Mouse (Mus musculus): ENCODE data around the gene Syt7. TPM values are rescaled to one million over a fixed set of nuclear protein-coding genes. Genes with fewer than 3 reads are reported as not detected.

Syt7 gene
- polyA plus RNA-seq, 1 experiment from 2014 or later: 7.6 TPM

GRCm38 (mm10) chr19:10427431-10427830, 38.5 kb downstream of the Syt7 start:
- Histone ChIP-seq H3K9ac (no peak overlapping the region), H3K9me3 (replicated peaks) (no peaks in the 10 kb centered on the region), H3K4me1 (peaks cover 23% of the 10 kb centered on the region), H3K4me3 (no peak overlapping the region), H3K27ac (no peak overlapping the region), H3K36me3 (no peaks in the 10 kb centered on the region), H3K27me3 (peaks cover 16% of the 10 kb centered on the region; the same call in 1 of the 2 replicates), H3K4me2 (replicated peaks) (no peak overlapping the region)
- 79% methylated on average over 9 of the region's 9 CpGs for WGBS
- ATAC-seq (ENCODE audit: low FRiP score): no peak

GRCm38 (mm10) chr19:10429371-10429770, 40.5 kb downstream of the Syt7 start:
- H3K4me2 ChIP-seq (replicated peaks): no peak overlapping the region
- H3K27ac ChIP-seq: no peak overlapping the region
- H3K9me3 ChIP-seq (replicated peaks): no peaks in the 10 kb centered on the region
- no peak overlapping the region for H3K4me3 ChIP-seq
- peaks cover 7% of the 10 kb centered on the region; the same call in 1 of the 2 replicates for H3K27me3 ChIP-seq
- H3K36me3 ChIP-seq: no peaks in the 10 kb centered on the region
- ATAC-seq (ENCODE audit: low FRiP score): no peak
- H3K9ac ChIP-seq: no peak overlapping the region
- WGBS: 84% methylated on average over 8 of the region's 8 CpGs
- H3K4me1 ChIP-seq: peaks cover 16% of the 10 kb centered on the region

GRCm38 (mm10) chr19:10431410-10431809, 42.5 kb downstream of the Syt7 start:
- H3K9ac ChIP-seq: no peak overlapping the region
- no peaks in the 10 kb centered on the region for H3K9me3 ChIP-seq (replicated peaks)
- H3K4me1 ChIP-seq: peaks cover 5% of the 10 kb centered on the region
- H3K27me3 ChIP-seq: 0 out of 2 replicates have a peak, but pooled peaks cover 5% of the 10 kb centered on the region
- no peak overlapping the region for H3K4me2 ChIP-seq (replicated peaks)
- H3K36me3 ChIP-seq: no peaks in the 10 kb centered on the region
- 46% methylated on average over 3 of the region's 3 CpGs for WGBS
- ATAC-seq (ENCODE audit: low FRiP score): no peak
- no peak overlapping the region for H3K27ac ChIP-seq
- H3K4me3 ChIP-seq: no peak overlapping the region

GRCm38 (mm10) chr19:10431841-10432240, 43.0 kb downstream of the Syt7 start:
- no peak overlapping the region for H3K4me2 ChIP-seq (replicated peaks)
- H3K27me3 ChIP-seq: 0 out of 2 replicates have a peak, but pooled peaks cover 3% of the 10 kb centered on the region
- peaks cover 3% of the 10 kb centered on the region; the same call in 1 of the 2 replicates for H3K4me1 ChIP-seq
- H3K27ac ChIP-seq: no peak overlapping the region
- H3K9me3 ChIP-seq (replicated peaks): no peaks in the 10 kb centered on the region
- 58% methylated on average over 4 of the region's 4 CpGs for WGBS
- no peak overlapping the region for H3K9ac ChIP-seq
- H3K4me3 ChIP-seq: no peak overlapping the region
- no peak for ATAC-seq (ENCODE audit: low FRiP score)
- H3K36me3 ChIP-seq: no peaks in the 10 kb centered on the region

- Histone ChIP-seq H3K36me3 (no peaks in the 10 kb centered on the region), H3K9me3 (replicated peaks) (no peaks in the 10 kb centered on the region), H3K4me3 (no peak overlapping the region), H3K4me2 (replicated peaks) (no peak overlapping the region), H3K27me3 (no peaks in the 10 kb centered on the region), H3K9ac (no peak overlapping the region), H3K27ac (no peak overlapping the region), H3K4me1 (no peaks in the 10 kb centered on the region)
- ATAC-seq (ENCODE audit: low FRiP score): no peak
- WGBS: 78% methylated on average over 7 of the region's 7 CpGs
Observed at GRCm38 (mm10) chr19:10433225-10433624, 44.3 kb downstream of the Syt7 start.

- Histone ChIP-seq H3K27me3 (no peaks in the 10 kb centered on the region), H3K9me3 (replicated peaks) (no peaks in the 10 kb centered on the region), H3K4me3 (no peak overlapping the region), H3K9ac (no peak overlapping the region), H3K36me3 (0 out of 2 replicates have a peak, but pooled peaks cover under 1% of the 10 kb centered on the region), H3K4me1 (no peaks in the 10 kb centered on the region), H3K27ac (no peak overlapping the region), H3K4me2 (replicated peaks) (no peak overlapping the region)
- no peak for ATAC-seq (ENCODE audit: low FRiP score)
- WGBS: 75% methylated on average over 9 of the region's 9 CpGs
Observed at GRCm38 (mm10) chr19:10433879-10434540, 45.1 kb downstream of the Syt7 start.

GRCm38 (mm10) chr19:10434927-10435326, 46.0 kb downstream of the Syt7 start:
- Histone ChIP-seq H3K9ac (no peak overlapping the region), H3K4me3 (no peak overlapping the region), H3K4me1 (no peaks in the 10 kb centered on the region), H3K27ac (no peak overlapping the region), H3K4me2 (replicated peaks) (no peak overlapping the region), H3K9me3 (replicated peaks) (no peaks in the 10 kb centered on the region), H3K36me3 (0 out of 2 replicates have a peak, but pooled peaks cover 4% of the 10 kb centered on the region), H3K27me3 (no peaks in the 10 kb centered on the region)
- no peak for ATAC-seq (ENCODE audit: low FRiP score)
- WGBS: 83% methylated on average over 6 of the region's 6 CpGs

GRCm38 (mm10) chr19:10435908-10436307, 47.0 kb downstream of the Syt7 start:
- Histone ChIP-seq H3K4me1 (no peaks in the 10 kb centered on the region), H3K27ac (no peak overlapping the region), H3K9ac (no peak overlapping the region), H3K4me2 (replicated peaks) (no peak overlapping the region), H3K4me3 (no peak overlapping the region), H3K9me3 (replicated peaks) (no peaks in the 10 kb centered on the region), H3K36me3 (0 out of 2 replicates have a peak, but pooled peaks cover 4% of the 10 kb centered on the region), H3K27me3 (no peaks in the 10 kb centered on the region)
- WGBS: 34% methylated on average over 3 of the region's 3 CpGs
- ATAC-seq (ENCODE audit: low FRiP score): peak; percentile 24; the same call in 1 of the 2 replicates

GRCm38 (mm10) chr19:10436726-10437125, 47.8 kb downstream of the Syt7 start:
- ATAC-seq (ENCODE audit: low FRiP score): no peak
- Histone ChIP-seq H3K4me2 (replicated peaks) (no peak overlapping the region), H3K27ac (no peak overlapping the region), H3K4me1 (no peaks in the 10 kb centered on the region), H3K36me3 (0 out of 2 replicates have a peak, but pooled peaks cover 4% of the 10 kb centered on the region), H3K9ac (no peak overlapping the region), H3K9me3 (replicated peaks) (no peaks in the 10 kb centered on the region), H3K27me3 (no peaks in the 10 kb centered on the region), H3K4me3 (no peak overlapping the region)
- 64% methylated on average over 1 of the region's 1 CpGs for WGBS

GRCm38 (mm10) chr19:10437521-10437920, 48.6 kb downstream of the Syt7 start:
- no peak for ATAC-seq (ENCODE audit: low FRiP score)

GRCm38 (mm10) chr19:10444685-10445369, 55.9 kb downstream of the Syt7 start:
- H3K4me1 ChIP-seq: no peaks in the 10 kb centered on the region
- no peak overlapping the region for H3K4me3 ChIP-seq
- H3K4me2 ChIP-seq (replicated peaks): no peak overlapping the region
- 0 out of 2 replicates have a peak, but pooled peaks cover 11% of the 10 kb centered on the region for H3K36me3 ChIP-seq
- WGBS: 92% methylated on average over 15 of the region's 15 CpGs
- no peak for ATAC-seq (ENCODE audit: low FRiP score)
- H3K9me3 ChIP-seq (replicated peaks): 0 out of 2 replicates have a peak, but pooled peaks cover 3% of the 10 kb centered on the region
- no peak overlapping the region for H3K9ac ChIP-seq
- H3K27me3 ChIP-seq: no peaks in the 10 kb centered on the region
- no peak overlapping the region for H3K27ac ChIP-seq

More at GRCm38 (mm10) chr19:10437521-10437920, 48.6 kb downstream of the Syt7 start:
- no peaks in the 10 kb centered on the region for H3K9me3 ChIP-seq (replicated peaks)
- 68% methylated on average over 1 of the region's 1 CpGs for WGBS
- H3K27ac ChIP-seq: no peak overlapping the region
- H3K9ac ChIP-seq: no peak overlapping the region
- H3K27me3 ChIP-seq: no peaks in the 10 kb centered on the region
- 0 out of 2 replicates have a peak, but pooled peaks cover 4% of the 10 kb centered on the region for H3K36me3 ChIP-seq
- H3K4me3 ChIP-seq: no peak overlapping the region
- no peak overlapping the region for H3K4me2 ChIP-seq (replicated peaks)
- H3K4me1 ChIP-seq: no peaks in the 10 kb centered on the region

- 0 out of 2 replicates have a peak, but pooled peaks cover 10% of the 10 kb centered on the region for H3K36me3 ChIP-seq
- 0 out of 2 replicates have a peak, but pooled peaks cover 3% of the 10 kb centered on the region for H3K9me3 ChIP-seq (replicated peaks)
- no peaks in the 10 kb centered on the region for H3K4me1 ChIP-seq
- peaks cover 10% of the 10 kb centered on the region for H3K27me3 ChIP-seq
- H3K4me2 ChIP-seq (replicated peaks): no peak overlapping the region
- H3K4me3 ChIP-seq: no peak overlapping the region
- ATAC-seq (ENCODE audit: low FRiP score): no peak
- H3K27ac ChIP-seq: no peak overlapping the region
- WGBS: 95% methylated on average over 7 of the region's 7 CpGs
- no peak overlapping the region for H3K9ac ChIP-seq
Observed at GRCm38 (mm10) chr19:10448275-10448674, 59.4 kb downstream of the Syt7 start.
